Mouse (Mus musculus) liver, adult 2 months (tissue): ENCODE measurements around the gene Tnfrsf4.

Experiments used
- CTCF ChIP-seq: fragments of 200-500 bp; IDR thresholded peaks from 2 replicates; pipeline ENCODE4 v1.5.1; 2011; ENCODE audit warnings: low read depth, low read length, control low read depth
- POLR2A ChIP-seq: fragments of 200-500 bp; IDR thresholded peaks from 2 replicates; pipeline ENCODE4 v1.6.1; 2011; ENCODE audit warnings: low read length, control low read depth; ENCODE audit not compliant: insufficient read depth; ENCODE audit errors: extremely low read depth

DNA sequence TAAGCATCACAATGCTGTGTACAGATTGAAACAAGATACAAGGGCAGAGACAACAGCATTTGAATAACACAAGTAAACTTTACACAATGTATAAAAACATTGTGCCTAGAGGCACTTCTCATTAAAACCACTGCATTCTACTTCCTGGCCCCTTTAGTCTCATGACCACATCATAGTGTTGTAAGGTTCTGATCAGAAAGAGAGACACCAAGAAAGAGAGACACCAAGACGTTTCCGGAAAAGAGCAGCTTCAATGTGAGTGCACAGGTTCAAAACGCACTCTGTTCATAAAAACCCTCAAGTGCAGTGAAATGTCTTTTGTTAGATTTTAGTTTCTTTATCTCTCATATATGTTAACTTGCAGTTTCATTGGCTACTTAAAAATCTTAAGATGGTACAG, 9.5 kb upstream of the Tnfrsf4 start:
- TF ChIP-seq CTCF (no peak), POLR2A (no peak)
